Mouse (Mus musculus) midbrain, postnatal 0 days (tissue): ENCODE data around the gene Asphd2. TPM values are rescaled to one million over a fixed set of nuclear protein-coding genes. Genes with fewer than 3 reads are reported as not detected.
A peak's percentile ranks its signal among the peaks of the same experiment; 100 is the strongest.

Experiments
- ATAC-seq: fragments of 200-750 bp; cut with Nextera tagmentation; 2 replicates; pipeline ENCODE4 v1.8.0; 2017; ENCODE audit warnings: moderate number of reproducible peaks, mild to moderate bottlenecking, moderate TSS enrichment, moderate library complexity; ENCODE audit not compliant: low FRiP score
- DNase-seq: peaks from one replicate; pipeline ENCODE4 v3.0.0-alpha.2; 2015; ENCODE audit warnings: low spot score
- H3K27ac ChIP-seq: fragments of 300-500 bp; sonication (generic); 2 replicates; pipeline ENCODE4 v1.5.1; 2014; ENCODE audit warnings: low read depth, mild to moderate bottlenecking, low read length, mixed read lengths
- H3K27me3 ChIP-seq: fragments of 300-500 bp; sonication (generic); 2 replicates; pipeline ENCODE4 v1.6.1; 2014; ENCODE audit warnings: low read length, control low read depth, mixed read lengths; ENCODE audit not compliant: insufficient read depth
- H3K36me3 ChIP-seq: fragments of 300-500 bp; sonication (generic); 2 replicates; pipeline ENCODE4 v1.6.1; 2014; ENCODE audit warnings: low read length, control low read depth, mixed read lengths; ENCODE audit not compliant: insufficient read depth
- H3K4me1 ChIP-seq: fragments of 300-500 bp; sonication (generic); 2 replicates; pipeline ENCODE4 v1.6.1; 2014; ENCODE audit warnings: mild to moderate bottlenecking, control low read depth, antibody characterized with exemption, low read length, mixed read lengths; ENCODE audit not compliant: insufficient read depth
- H3K4me2 ChIP-seq: fragments of 300-500 bp; sonication (generic); 2 replicates; pipeline ENCODE4 v1.6.1; 2014; ENCODE audit warnings: low read depth, mild to moderate bottlenecking, low read length, mixed read lengths; ENCODE audit not compliant: poor library complexity, severe bottlenecking
- H3K4me3 ChIP-seq: fragments of 300-500 bp; sonication (generic); 2 replicates; pipeline ENCODE4 v1.5.1; 2014; ENCODE audit warnings: low read depth, mild to moderate bottlenecking, low read length, moderate library complexity
- H3K9ac ChIP-seq: fragments of 300-500 bp; sonication (generic); replicated peaks from 2 replicates; pipeline ENCODE4 v1.6.1; 2014; ENCODE audit warnings: mild to moderate bottlenecking, low read length, moderate library complexity, mixed read lengths; ENCODE audit not compliant: poor library complexity, severe bottlenecking
- H3K9me3 ChIP-seq: fragments of 300-500 bp; sonication (generic); 2 replicates; pipeline ENCODE4 v1.6.1; 2016; ENCODE audit warnings: low read length, control low read depth
- CTCF ChIP-seq: IDR thresholded peaks from 2 replicates; pipeline ENCODE4 v1.5.1; 2016; ENCODE audit warnings: antibody characterized with exemption, mild to moderate bottlenecking
- WGBS: fragments of 180-500 bp; shearing (Covaris S2); extraction: QIAGEN DNeasy Blood & Tissue Kit; methylation state at CpG from one replicate; pipeline ENCODE4 v1.1.7; 2014; 5-methylcytosine and 5-hydroxymethylcytosine counted together
- polyA plus RNA-seq: library from polyadenylated mRNA; unstranded; fragments of >200 nt; fragmentation: Nextera tagmentation; extraction: Ambion mirVana; gene quantifications from 2 replicates; pipeline ENCODE4 v1.2.1, GENCODE M21; 2015
- total RNA-seq: library from RNA; depleted of rRNA; stranded (reverse); fragments of >200 nt; gene quantifications from 2 replicates; pipeline ENCODE4 v1.2.3, GENCODE M21; 2014

The Asphd2 gene
- total and polyA plus RNA-seq, 2 experiments from 2014 or later: 162 to 192 TPM

DNA sequence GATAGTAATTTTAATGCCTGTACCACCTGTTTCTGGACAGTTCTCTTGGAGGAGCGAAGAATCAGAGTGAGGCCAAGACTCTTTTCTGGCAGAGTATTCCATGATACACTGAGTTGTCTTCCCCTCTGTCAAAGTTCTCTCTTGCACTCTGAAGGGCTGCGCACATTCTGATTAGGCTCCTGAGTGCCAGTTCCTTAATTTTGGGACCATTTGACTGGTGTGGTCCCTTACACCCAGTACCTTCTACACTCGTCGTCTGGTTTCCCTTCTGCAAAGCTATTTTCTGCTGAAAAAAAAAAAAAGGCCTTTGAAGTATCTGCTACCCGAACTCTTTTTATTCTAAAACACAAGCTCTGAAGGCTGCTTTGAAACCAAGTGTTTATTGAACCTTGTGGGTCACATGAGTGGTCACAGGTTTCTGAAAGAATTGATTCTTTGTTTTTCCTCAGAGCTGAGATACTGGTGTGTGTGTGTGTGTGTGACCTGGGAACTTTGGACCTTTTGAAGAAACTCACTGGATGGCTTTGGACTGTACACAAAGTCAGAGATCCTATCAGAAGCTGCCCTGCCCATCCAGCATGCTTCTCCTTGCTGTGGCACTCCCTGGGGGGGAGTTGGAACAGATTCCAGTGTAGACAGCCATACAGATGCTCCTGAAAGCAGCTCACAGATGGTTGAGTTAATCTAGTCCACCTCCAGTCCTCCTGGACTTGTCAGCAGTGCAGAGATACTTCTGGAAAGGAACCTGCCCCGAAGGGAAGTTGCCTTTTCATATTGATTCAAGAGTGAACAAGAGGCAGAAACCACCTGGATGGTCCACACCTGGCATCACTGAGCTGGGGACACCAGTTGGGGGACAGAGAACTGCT lies 50.3 kb downstream of the Asphd2 start:
- H3K9ac ChIP-seq: peak overlapping the region; percentile 29; the same call in 1 of the 2 replicates
- H3K36me3 ChIP-seq: peaks cover 30% of the 10 kb centered on the region
- no peaks in the 10 kb centered on the region for H3K9me3 ChIP-seq
- no peak for DNase-seq
- peaks cover 10% of the 10 kb centered on the region; the same call in 1 of the 2 replicates for H3K4me1 ChIP-seq
- H3K4me2 ChIP-seq: 0 out of 2 replicates have a peak overlapping the region, but pooled peaks have one; percentile 85
- H3K27me3 ChIP-seq: no peaks in the 10 kb centered on the region
- no peak for ATAC-seq
- TF ChIP-seq CTCF: no peak
- H3K4me3 ChIP-seq: no peak overlapping the region
- WGBS: 79% methylated on average over 6 of the region's 6 CpGs
- H3K27ac ChIP-seq: no peak overlapping the region

DNA sequence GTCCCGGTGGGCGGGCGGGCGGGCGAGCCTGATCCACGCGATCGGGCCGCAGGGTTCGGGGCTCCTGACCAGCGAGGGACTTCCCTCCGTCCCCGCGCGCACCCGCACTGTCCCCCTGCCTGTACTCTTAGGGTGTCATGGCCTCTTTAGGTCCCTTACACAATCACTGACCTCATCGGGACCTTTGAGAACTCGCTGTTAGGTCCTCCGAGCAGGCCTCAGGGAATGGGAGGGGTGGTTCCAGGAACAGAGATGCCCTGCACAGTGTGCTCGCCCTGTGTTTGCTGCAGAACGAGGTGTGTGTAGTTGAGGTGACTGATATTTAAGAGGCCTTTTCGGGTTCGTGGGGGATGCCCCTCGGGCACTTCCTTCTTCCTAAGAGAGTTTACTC lies 51.5 kb downstream of the Asphd2 start:
- 0% methylated on average over 17 of the region's 24 CpGs for WGBS
- H3K4me3 ChIP-seq: peak overlapping the region; percentile 86
- peak overlapping the region; percentile 85 for H3K4me2 ChIP-seq
- peak overlapping the region; percentile 82 for H3K9ac ChIP-seq
- no peak for TF ChIP-seq CTCF
- no peaks in the 10 kb centered on the region for H3K27me3 ChIP-seq
- peaks cover 34% of the 10 kb centered on the region for H3K36me3 ChIP-seq
- H3K4me1 ChIP-seq: peaks cover 10% of the 10 kb centered on the region; the same call in 1 of the 2 replicates
- peak; percentile 59 for ATAC-seq
- no peaks in the 10 kb centered on the region for H3K9me3 ChIP-seq
- DNase-seq: peak; percentile 25
- peak overlapping the region; percentile 70 for H3K27ac ChIP-seq

DNA sequence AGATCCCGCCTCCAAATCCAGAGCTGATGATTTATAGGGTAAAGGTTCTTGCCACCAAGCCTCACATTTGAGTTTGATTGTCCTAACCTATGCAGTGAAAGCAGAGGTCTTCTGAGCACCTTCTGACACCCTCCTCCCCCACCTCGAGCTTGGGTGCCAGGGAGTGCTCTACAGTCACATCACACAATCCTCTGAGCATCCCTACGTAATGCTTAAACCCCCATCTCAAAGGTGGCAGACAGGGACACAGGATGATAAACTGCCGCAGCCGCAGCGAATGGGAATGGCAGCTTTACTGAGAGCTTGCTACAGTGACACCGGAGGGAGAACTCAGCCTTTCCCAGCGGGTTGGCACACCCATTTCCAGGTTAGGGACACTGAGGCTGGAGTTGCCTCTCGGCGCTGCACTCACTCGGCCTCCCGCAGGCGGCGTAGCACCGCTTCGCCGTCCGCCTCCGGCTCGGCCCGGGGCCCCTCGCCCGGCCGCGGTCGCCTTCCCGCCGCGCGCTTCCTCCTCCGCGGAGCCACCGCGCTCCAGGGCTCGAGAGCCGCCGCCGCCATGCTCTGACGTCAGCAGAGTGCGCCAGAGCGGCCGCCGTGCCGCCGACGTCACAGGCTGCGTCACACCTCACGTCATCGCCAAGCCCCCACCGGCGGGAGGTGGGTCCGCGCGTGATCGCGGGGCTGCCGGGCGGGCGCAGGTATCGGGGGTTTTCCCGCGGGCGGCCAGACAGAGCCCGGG lies 52.0 kb downstream of the Asphd2 start, which contains the start of the genes Srrd and Hps4:
Srrd (minus strand) TSS at position 578 of the 742 bp plus-strand sequence.
Hps4 (plus strand) TSS at position 621 of the 742 bp plus-strand sequence.
- Histone ChIP-seq H3K4me1 (peaks cover 10% of the 10 kb centered on the region; the same call in 1 of the 2 replicates), H3K27me3 (no peaks in the 10 kb centered on the region), H3K4me2 (peak within 1 kb of the TSS; percentile 85), H3K27ac (peak within 1 kb of the TSS; percentile 70), H3K9me3 (no peaks in the 10 kb centered on the region), H3K9ac (peak within 1 kb of the TSS; percentile 82), H3K36me3 (peaks cover 35% of the 10 kb centered on the region), H3K4me3 (peak within 1 kb of the TSS; percentile 86)
- WGBS: 2% methylated on average over 48 of the region's 64 CpGs
- no peak for TF ChIP-seq CTCF
- DNase-seq (peak; percentile 89), ATAC-seq (peak; percentile 83)

DNA sequence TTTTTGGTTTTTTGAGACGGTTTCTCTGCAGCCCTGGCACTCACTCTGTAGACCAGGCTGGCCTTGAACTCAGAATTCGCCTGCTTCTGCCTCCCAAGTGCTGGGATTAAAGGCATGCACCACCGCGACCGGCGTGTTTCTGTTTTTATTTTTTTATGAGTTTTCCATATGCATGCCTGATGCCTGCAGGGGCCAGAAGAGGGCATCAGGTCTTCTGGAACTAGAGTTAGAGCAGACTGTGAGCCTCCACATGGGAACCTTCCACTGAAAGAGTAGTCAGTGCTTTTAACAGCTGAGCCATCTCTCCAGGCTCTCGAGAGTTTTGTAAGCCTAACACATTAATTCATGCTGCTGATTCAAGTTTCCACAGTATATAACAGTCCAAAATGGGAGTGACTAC lies 55.5 kb downstream of the Asphd2 start:
- Histone ChIP-seq H3K4me2 (no peak overlapping the region), H3K4me3 (no peak overlapping the region), H3K27me3 (no peaks in the 10 kb centered on the region), H3K27ac (no peak overlapping the region), H3K9me3 (no peaks in the 10 kb centered on the region), H3K36me3 (peaks cover 51% of the 10 kb centered on the region), H3K4me1 (peaks cover 4% of the 10 kb centered on the region; the same call in 1 of the 2 replicates), H3K9ac (no peak overlapping the region)
- ATAC-seq (no peak), DNase-seq (peak; percentile 23)
- 54% methylated on average over 7 of the region's 7 CpGs for WGBS
- TF ChIP-seq CTCF: peak; percentile 48

DNA sequence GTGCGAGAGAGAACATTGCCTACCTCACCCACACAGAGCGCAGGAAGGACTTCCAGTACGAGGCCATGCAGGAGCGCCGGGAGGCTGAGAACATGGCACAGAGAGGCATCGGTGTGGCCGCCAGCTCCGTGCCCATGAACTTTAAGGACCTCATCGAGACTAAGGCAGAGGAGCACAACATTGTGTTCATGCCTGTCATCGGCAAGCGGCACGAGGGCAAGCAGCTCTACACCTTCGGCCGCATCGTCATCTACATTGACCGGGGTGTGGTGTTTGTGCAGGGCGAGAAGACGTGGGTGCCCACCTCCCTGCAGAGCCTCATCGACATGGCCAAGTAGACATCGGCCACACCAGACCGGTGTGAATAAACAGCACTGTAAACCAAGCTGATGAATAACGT lies 57.7 kb downstream of the Asphd2 start:
- WGBS: 95% methylated on average over 22 of the region's 22 CpGs
- no peak for ATAC-seq
- no peak for TF ChIP-seq CTCF

More for the DNA sequence above, 57.7 kb downstream of the Asphd2 start:
- Histone ChIP-seq H3K9me3 (no peaks in the 10 kb centered on the region), H3K9ac (no peak overlapping the region), H3K4me1 (no peaks in the 10 kb centered on the region), H3K4me3 (no peak overlapping the region), H3K27ac (no peak overlapping the region), H3K36me3 (peaks cover 73% of the 10 kb centered on the region), H3K4me2 (no peak overlapping the region), H3K27me3 (no peaks in the 10 kb centered on the region)
- no peak for DNase-seq
